Mouse (Mus musculus) urinary bladder, postnatal 14 days (tissue): Measurements from ENCODE around the gene Lbhd1.

Experiments
- DNase-seq: peaks from one replicate; pipeline ENCODE4 v3.0.0; 2021; ENCODE audit warnings: low spot score

The Lbhd1 gene

GRCm38 (mm10) chr19:8911810-8912209 lies 28.3 kb downstream of the Lbhd1 start:
- no peak for DNase-seq

- DNase-seq, result no peak
Measured at GRCm38 (mm10) chr19:8914212-8914611, 30.7 kb downstream of the Lbhd1 start.

GRCm38 (mm10) chr19:8919000-8919399 lies 35.5 kb downstream of the Lbhd1 start:
- no peak for DNase-seq

- no peak for DNase-seq
Measured at GRCm38 (mm10) chr19:8919684-8920072, 36.1 kb downstream of the Lbhd1 start.

- DNase-seq, result peak; percentile 96
Measured at GRCm38 (mm10) chr19:8920073-8920736, 36.7 kb downstream of the Lbhd1 start, which contains the start of gene B3gat3. Gene B3gat3, plus strand, starts transcription at chr19:8920374.

- DNase-seq, result no peak
Measured at GRCm38 (mm10) chr19:8920836-8921291, 37.3 kb downstream of the Lbhd1 start.

GRCm38 (mm10) chr19:8921741-8922140 lies 38.2 kb downstream of the Lbhd1 start:
- DNase-seq, result no peak

GRCm38 (mm10) chr19:8926766-8927165 lies 43.2 kb downstream of the Lbhd1 start:
- DNase-seq, result no peak

GRCm38 (mm10) chr19:8927891-8928525 lies 44.5 kb downstream of the Lbhd1 start:
- DNase-seq, result no peak

GRCm38 (mm10) chr19:8928689-8929223 lies 45.2 kb downstream of the Lbhd1 start:
- DNase-seq, result no peak

GRCm38 (mm10) chr19:8929224-8930088 lies 45.9 kb downstream of the Lbhd1 start, which contains the start of the genes Rom1 and Eml3:
Gene Rom1, minus strand, starts transcription at chr19:8929356.
Gene Eml3, plus strand, starts transcription at chr19:8929552.
- DNase-seq, result peak; percentile 89

- DNase-seq, result no peak
Measured at GRCm38 (mm10) chr19:8930117-8930516, 46.6 kb downstream of the Lbhd1 start.

GRCm38 (mm10) chr19:8930771-8931170 lies 47.2 kb downstream of the Lbhd1 start:
- DNase-seq, result no peak

- no peak for DNase-seq
Measured at GRCm38 (mm10) chr19:8936736-8937135, 53.2 kb downstream of the Lbhd1 start.

GRCm38 (mm10) chr19:8940526-8941133 lies 57.1 kb downstream of the Lbhd1 start:
- DNase-seq, result no peak

GRCm38 (mm10) chr19:8941136-8941514 lies 57.6 kb downstream of the Lbhd1 start:
- no peak for DNase-seq

- peak; percentile 98 for DNase-seq
Measured at GRCm38 (mm10) chr19:8941515-8942217, 58.1 kb downstream of the Lbhd1 start, which contains the start of gene Mta2. Gene Mta2, plus strand, starts transcription at chr19:8941875.
